Mouse (Mus musculus) splenic B cell, adult 2 months (primary cell): ENCODE data around the gene Tas2r123.

Experiments used
- DNase-seq: peaks from one replicate; pipeline ENCODE4 v3.0.0-alpha.2; 2011; ENCODE audit warnings: low read depth, low spot score
- H3K27me3 ChIP-seq: 2 replicates; pipeline ENCODE4 v1.6.1; 2012; ENCODE audit warnings: mild to moderate bottlenecking, low read length, moderate library complexity, mixed read lengths; ENCODE audit not compliant: control insufficient read depth, poor library complexity, insufficient read depth, severe bottlenecking
- H3K36me3 ChIP-seq: 2 replicates; pipeline ENCODE4 v1.6.1; 2012; ENCODE audit warnings: mild to moderate bottlenecking, low read length, moderate library complexity, mixed read lengths; ENCODE audit not compliant: control insufficient read depth, poor library complexity, insufficient read depth, severe bottlenecking

Tas2r123 gene

GRCm38 (mm10) chr6:132846842-132847241, at the start of gene Tas2r123:
Gene Tas2r123 (plus strand): TSS chr6:132847142.
- Histone ChIP-seq H3K36me3 (no peaks in the 10 kb centered on the region), H3K27me3 (no peaks in the 10 kb centered on the region)
- no peak for DNase-seq

GRCm38 (mm10) chr6:132802518-132802917, 44.4 kb upstream of the Tas2r123 start, which contains the start of gene Tas2r117:
Gene Tas2r117 (plus strand): TSS chr6:132802818.
- no peak for DNase-seq
- Histone ChIP-seq H3K27me3 (no peaks in the 10 kb centered on the region), H3K36me3 (no peaks in the 10 kb centered on the region)

DNA sequence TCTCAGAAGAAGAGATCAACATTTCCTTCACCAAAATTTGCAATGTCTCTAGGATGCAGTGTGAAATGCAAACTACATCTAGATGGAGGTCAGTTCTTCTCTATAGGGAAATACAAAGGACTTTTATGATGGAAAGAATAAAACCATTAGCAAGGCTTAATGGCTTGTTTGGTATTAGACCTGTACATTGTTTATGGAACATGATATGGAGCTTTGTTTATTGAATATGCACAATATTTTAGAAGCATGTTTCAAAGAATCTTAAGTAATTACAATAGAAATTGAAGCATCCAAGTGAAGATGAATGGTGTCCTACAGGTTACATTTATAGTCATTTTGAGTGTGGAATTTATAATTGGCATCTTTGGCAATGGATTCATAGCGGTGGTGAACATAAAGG, 8.2 kb downstream of the Tas2r123 start, which contains the start of gene Tas2r116:
TSS of gene Tas2r116 (plus strand) at position 301 of the 400 bp plus-strand sequence.
- no peaks in the 10 kb centered on the region for H3K36me3 ChIP-seq
- no peak for DNase-seq
- H3K27me3 ChIP-seq, result no peaks in the 10 kb centered on the region

DNA sequence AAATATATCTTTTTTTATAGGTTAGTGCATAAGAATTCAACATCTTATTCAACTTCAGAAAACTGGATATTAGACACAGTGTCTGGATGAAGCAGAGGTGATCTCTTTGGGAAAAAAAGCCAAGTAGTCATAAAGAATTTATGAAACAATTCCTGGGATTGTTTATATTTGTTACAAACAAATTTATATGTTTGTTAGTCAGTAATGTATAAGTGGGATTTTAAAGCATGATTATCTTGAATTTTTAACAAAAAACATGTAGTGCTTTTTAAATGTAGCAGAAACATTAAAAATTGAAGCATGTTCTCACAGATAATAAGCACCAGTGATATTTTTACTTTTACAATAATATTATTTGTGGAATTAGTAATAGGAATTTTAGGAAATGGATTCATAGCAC, 20.8 kb downstream of the Tas2r123 start, which contains the start of gene Tas2r110:
TSS of gene Tas2r110 (plus strand) at position 301 of the 400 bp plus-strand sequence.
- Histone ChIP-seq H3K27me3 (no peaks in the 10 kb centered on the region), H3K36me3 (no peaks in the 10 kb centered on the region)
- no peak for DNase-seq

DNA sequence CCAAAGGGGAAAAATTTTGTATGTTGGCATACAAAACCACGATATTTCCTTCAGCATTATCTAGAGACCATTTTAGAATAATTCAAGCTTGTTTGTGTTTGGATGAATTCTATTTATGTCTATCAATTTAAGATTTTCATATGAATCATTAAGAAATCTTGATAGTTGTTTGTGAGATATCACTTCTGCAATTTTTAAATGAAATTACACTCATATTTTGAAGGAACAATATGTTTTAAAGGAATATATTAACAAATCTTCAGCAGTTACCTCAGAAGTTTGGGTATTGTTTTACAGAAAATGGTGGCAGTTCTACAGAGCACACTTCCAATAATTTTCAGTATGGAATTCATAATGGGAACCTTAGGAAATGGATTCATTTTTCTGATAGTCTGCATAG, 45.8 kb downstream of the Tas2r123 start, which contains the start of gene Tas2r113:
TSS of gene Tas2r113 (plus strand) at position 301 of the 400 bp plus-strand sequence.
- Histone ChIP-seq H3K36me3 (no peaks in the 10 kb centered on the region), H3K27me3 (no peaks in the 10 kb centered on the region)
- DNase-seq, result no peak
